Mouse (Mus musculus): ENCODE measurements at regions not wholly inside any gene's neighbourhood (a gene's known extent, or its start where the extent isn't known, plus 50 kb on each side); places are given as distances from the start of the nearest gene placed in this dataset.
"Not testable (repeated sequence)": the region's sequence is repeated elsewhere in the genome, so short reads cannot be mapped to it uniquely, and the experiment has no call there.

- DNase-seq (ENCODE audit: low spot score) = no peak
Measured at GRCm38 (mm10) chr14:53800508-53801136, 453.3 kb downstream of the Dad1 start.

GRCm38 (mm10) chr14:53795160-53795559 is 458.7 kb downstream of the Dad1 start:
- not testable (repeated sequence) for DNase-seq (ENCODE audit: low spot score)

GRCm38 (mm10) chr14:53794527-53794926 is 459.4 kb downstream of the Dad1 start:
- DNase-seq (ENCODE audit: low spot score) = no peak

- not testable (repeated sequence) for DNase-seq (ENCODE audit: low spot score)
Measured at GRCm38 (mm10) chr14:53792432-53792831, 461.5 kb downstream of the Dad1 start.

DNA sequence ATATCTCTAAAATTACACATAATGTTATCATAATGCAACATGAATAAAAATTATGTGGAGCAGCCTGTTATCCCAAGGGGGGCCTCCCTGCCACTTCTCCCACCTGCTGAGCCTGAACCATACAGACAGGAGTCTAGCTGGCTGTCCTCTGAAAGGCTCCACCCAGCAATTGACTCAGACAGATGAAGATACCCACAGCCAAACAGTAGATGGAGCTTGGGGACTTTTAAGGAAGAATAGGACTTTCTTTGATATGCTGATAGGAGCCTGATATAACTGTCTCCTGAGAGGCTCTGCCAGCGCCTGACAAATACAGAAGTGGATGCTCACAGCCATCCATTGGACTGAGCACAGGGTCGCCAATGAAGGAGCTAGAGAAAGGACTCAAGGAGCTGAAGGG is 468.4 kb downstream of the Dad1 start:
- DNase-seq (ENCODE audit: low spot score) = not testable (repeated sequence)

DNA sequence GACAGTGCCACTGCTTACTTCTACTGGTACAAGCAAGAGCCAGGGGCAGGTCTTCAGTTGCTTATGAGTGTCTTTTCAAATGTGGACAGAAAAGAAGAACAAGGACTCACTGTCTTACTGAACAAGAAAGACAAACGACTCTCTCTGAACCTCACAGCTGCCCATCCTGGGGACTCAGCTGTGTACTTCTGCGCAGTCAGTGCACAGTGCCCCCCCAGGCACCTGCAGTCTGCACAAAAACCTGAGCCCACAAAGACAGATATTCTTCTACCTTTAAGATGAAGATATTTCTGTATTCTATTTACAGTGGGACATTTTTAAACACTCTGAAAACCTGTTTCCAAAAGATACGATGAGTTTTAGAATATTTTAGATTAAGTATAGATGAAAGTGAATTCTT is 476.5 kb downstream of the Dad1 start:
- no peak for DNase-seq (ENCODE audit: low spot score)

- not testable (repeated sequence) for DNase-seq (ENCODE audit: low spot score)
Measured at GRCm38 (mm10) chr14:53776717-53777116, 477.2 kb downstream of the Dad1 start.

DNA sequence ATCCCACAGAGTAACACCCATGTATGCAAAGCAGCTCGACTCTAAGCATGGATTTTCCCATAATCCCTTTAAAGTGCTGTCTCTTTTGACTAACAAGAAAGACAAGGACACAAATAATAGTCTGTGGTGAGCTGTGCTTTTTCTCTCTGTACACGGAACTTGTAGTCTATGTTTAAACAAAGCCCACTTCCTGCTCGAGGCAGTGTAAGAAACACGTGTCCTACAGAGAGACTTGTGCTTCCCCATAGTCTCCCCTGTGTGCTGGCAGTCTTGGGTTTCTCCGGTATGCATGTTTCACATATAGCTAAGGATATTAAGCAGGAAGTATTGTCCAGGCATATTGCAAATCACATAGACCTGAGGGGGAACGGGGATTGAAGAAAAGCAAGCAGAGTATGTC is 487.4 kb downstream of the Dad1 start:
- not testable (repeated sequence) for DNase-seq (ENCODE audit: low spot score)

GRCm38 (mm10) chr14:53765918-53766317 is 488.0 kb downstream of the Dad1 start:
- DNase-seq (ENCODE audit: low spot score) = not testable (repeated sequence)

DNA sequence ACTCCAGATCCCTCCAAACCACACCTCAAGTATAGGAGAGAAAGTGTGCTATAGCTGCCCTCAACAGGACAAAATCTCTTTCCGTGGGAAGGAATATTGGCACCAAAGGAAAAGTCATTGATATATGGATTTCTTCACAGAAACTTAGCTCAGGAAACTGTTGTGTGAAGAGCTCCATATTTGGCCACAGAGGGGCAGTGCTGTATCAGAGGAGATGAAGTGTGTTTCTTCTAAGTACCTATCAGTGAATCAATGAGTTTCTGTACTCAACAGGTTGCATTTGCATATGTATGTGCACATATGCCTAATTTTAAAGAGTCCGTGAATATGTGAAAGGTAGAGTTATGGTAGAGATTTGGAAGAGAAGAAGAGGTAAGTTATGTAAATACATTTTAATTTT is 493.3 kb downstream of the Dad1 start:
- not testable (repeated sequence) for DNase-seq (ENCODE audit: low spot score)

- DNase-seq (ENCODE audit: low spot score) = not testable (repeated sequence)
Measured at GRCm38 (mm10) chr14:53757782-53758181, 496.1 kb downstream of the Dad1 start.

- DNase-seq (ENCODE audit: low spot score) = not testable (repeated sequence)
Measured at GRCm38 (mm10) chr14:53757095-53757494, 496.8 kb downstream of the Dad1 start.

GRCm38 (mm10) chr14:53750703-53751441 is 503.0 kb downstream of the Dad1 start:
- no peak for DNase-seq (ENCODE audit: low spot score)

DNA sequence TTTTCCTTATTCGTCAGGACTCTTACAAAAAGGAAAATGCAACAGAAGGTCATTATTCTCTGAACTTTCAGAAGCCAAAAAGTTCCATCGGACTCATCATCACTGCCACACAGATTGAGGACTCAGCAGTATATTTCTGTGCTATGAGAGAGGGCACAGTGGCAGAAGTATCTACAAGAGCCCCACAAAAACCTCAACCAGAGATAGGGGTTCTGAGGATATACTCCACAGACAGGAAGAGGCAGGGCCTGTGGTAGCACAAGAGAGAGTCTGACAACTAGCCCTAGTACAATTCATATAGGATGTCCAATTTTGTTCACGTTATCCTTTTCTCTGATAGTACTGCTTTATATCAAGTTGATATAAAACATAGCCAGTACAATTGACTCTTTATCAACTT is 510.4 kb downstream of the Dad1 start:
- not testable (repeated sequence) for DNase-seq (ENCODE audit: low spot score)

DNA sequence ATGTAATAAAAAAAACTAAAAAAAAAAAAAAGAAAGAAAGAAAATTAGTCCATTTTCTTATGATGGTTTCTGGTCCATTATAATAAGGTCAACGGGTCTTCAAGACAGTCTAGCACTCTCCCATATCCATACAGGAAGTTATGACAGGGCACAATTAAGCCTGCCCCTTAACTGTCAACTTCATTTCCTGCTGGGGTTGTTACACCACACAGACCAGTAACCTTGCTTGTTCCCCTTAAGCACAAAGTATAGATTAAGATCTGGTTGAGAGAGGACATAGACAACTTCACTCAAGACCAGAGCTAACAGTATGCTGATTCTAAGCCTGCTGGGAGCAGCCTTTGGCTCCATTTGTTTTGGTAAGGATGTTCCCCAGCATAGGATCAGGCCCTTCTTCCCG is 511.0 kb downstream of the Dad1 start:
- DNase-seq (ENCODE audit: low spot score) = not testable (repeated sequence)

GRCm38 (mm10) chr14:53741246-53741645 is 512.7 kb downstream of the Dad1 start:
- not testable (repeated sequence) for DNase-seq (ENCODE audit: low spot score)

GRCm38 (mm10) chr14:53737962-53738361 is 515.9 kb downstream of the Dad1 start:
- DNase-seq (ENCODE audit: low spot score) = not testable (repeated sequence)

GRCm38 (mm10) chr14:53736274-53736673 is 517.6 kb downstream of the Dad1 start:
- not testable (repeated sequence) for DNase-seq (ENCODE audit: low spot score)

GRCm38 (mm10) chr14:53731600-53731999 is 522.3 kb downstream of the Dad1 start:
- DNase-seq (ENCODE audit: low spot score) = not testable (repeated sequence)

DNA sequence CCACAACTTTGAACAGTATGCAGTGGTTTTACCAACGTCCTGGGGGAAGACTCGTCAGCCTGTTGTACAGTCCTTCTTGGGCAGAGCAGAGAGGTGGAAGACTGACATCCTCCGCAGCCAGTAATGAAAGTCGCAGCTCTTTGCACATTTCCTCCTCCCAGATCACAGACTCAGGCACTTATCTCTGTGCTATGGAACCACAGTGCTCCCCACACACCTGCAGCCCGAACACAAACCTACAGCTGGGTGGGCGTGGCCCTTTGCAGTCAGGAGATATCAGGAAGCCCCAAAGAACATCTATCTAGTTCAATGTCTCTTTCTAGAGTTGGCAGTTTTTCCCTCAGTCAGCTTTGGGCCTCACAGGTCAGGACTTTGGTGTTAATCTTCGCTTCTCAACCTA is 524.0 kb downstream of the Dad1 start:
- DNase-seq (ENCODE audit: low spot score) = not testable (repeated sequence)

- not testable (repeated sequence) for DNase-seq (ENCODE audit: low spot score)
Measured at GRCm38 (mm10) chr14:53729149-53729548, 524.8 kb downstream of the Dad1 start.

- DNase-seq (ENCODE audit: low spot score) = not testable (repeated sequence)
Measured at GRCm38 (mm10) chr14:53726914-53727313, 527.0 kb downstream of the Dad1 start.

DNA sequence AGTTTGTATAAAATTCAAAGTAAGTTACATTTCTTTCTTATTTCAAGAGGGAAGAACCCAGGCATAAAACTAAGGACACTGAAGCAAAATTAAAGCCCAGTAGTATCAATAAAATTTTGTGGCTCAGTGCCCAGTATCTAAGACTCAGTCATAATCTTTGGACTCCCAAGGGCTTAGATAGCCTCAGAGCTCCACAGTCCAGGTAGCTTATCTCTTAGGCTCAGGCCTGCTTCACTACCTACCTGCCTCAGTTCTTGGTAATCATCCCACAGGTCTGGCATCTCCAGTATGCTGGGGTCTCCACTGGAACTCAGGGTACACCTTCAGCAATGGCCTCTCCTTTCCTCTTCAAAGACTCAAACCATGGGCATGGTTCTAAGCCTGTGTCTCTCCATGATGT is 530.3 kb downstream of the Dad1 start:
- not testable (repeated sequence) for DNase-seq (ENCODE audit: low spot score)
